Mouse (Mus musculus) stomach, postnatal 0 days (tissue): Measurements from ENCODE around the gene Azin2.

Source experiments
- CTCF ChIP-seq: IDR thresholded peaks from 2 replicates; pipeline ENCODE4 v1.5.1; 2016; ENCODE audit warnings: antibody characterized with exemption, low read depth, mild to moderate bottlenecking, moderate library complexity
- EP300 ChIP-seq: optimal IDR thresholded peaks from 2 replicates; pipeline ENCODE3; 2016; ENCODE audit warnings: antibody characterized with exemption

- TF ChIP-seq CTCF (no peak), EP300 (no peak)
These were observed 68.1 kb downstream of the Azin2 start for GRCm38 (mm10) chr4:128894112-128894511.
